Mouse (Mus musculus): ENCODE results near the gene Nol4l.
"Not testable (repeated sequence)": the region's sequence is repeated elsewhere in the genome, so short reads cannot be mapped to it uniquely, and the experiment has no call there.

Gene Nol4l

GRCm38 (mm10) chr2:153422051-153422450 is 107.7 kb downstream of the Nol4l start:
- intact Hi-C loops (cut with DNase I): no loop called here

- intact Hi-C loops (cut with DNase I): no loop called here
Observed at GRCm38 (mm10) chr2:153421233-153421632, 108.5 kb downstream of the Nol4l start.

DNA sequence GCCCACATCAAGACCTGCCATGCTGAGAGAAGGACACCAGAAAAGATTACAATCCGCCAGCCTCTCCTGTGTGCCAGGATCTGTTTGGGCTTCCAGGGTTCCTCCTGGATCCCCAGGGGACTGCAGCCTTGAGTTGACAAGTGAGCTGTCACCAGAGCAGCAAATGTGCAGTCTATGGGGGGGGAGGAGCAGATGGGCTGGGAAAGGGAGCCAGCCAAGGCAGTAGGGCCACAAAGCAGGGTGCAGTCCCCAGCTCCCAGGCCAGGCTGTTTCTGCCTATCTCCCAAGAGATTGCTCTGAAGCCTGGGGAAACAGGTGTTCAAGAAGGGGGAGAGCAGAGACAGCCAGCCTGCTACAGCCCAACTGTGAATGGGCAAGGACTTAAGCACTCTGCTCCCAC is 111.4 kb downstream of the Nol4l start:
- intact Hi-C loops (cut with DNase I): loop anchor here (10.0 kb wide), 1 partner anchor 254 kb away; the partner anchor contains the start of gene Tm9sf4

GRCm38 (mm10) chr2:153417841-153418240 is 111.9 kb downstream of the Nol4l start:
- intact Hi-C loops (cut with DNase I): loop anchor here (10.0 kb wide), 1 partner anchor 253 kb away; the partner anchor contains the start of gene Tm9sf4

GRCm38 (mm10) chr2:153414607-153415006 is 115.2 kb downstream of the Nol4l start:
- intact Hi-C loops (cut with DNase I): loop anchor here (10.0 kb wide), 1 partner anchor 250 kb away; the partner anchor contains the start of gene Tm9sf4

GRCm38 (mm10) chr2:153412563-153412962 is 117.2 kb downstream of the Nol4l start:
- intact Hi-C loops (cut with DNase I): loop anchor here (10.0 kb wide), 1 partner anchor 248 kb away; the partner anchor contains the start of gene Tm9sf4

DNA sequence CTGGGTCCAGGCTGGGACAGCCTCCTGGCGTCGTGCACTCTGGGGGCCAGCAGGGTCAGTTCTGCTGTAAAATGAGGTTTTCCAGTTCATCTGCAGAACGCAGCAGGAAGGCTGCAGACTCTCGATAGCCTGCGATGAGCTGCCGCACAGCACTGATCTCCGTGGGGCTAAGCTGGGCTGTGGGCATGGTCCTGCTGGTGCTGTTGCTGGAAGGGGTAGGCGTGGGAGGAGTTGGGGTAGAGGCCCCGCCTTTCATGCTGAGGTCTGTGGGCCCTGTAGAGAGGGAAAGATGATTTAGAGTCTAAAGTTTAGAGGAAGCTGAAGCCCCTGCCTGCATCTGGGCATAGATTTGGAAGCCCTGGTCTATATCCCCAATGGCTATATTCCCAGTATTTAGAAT is 118.2 kb downstream of the Nol4l start:
- intact Hi-C loops (cut with DNase I): loop anchor here (10.0 kb wide), 1 partner anchor 247 kb away; the partner anchor contains the start of gene Tm9sf4

DNA sequence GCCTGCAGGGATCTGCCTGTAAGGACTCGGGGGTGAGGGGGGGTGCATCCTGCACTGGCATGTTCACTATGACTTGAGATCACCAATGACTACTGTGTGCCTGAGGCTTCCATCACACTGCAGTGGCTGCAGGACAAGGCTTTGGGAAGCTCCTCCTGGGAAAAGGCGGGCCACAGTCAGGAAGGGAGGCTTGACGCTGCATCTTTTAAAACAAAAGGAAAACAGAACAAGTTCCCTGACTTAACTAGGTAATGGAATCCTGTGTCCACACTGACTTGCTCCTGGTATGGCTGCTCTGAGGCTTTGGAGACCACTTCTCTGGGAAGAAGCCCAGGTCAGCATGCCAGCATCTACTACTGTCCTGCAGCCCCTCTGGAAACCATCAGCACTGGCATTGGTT is 120.8 kb downstream of the Nol4l start:
- intact Hi-C loops (cut with DNase I): no loop called here

DNA sequence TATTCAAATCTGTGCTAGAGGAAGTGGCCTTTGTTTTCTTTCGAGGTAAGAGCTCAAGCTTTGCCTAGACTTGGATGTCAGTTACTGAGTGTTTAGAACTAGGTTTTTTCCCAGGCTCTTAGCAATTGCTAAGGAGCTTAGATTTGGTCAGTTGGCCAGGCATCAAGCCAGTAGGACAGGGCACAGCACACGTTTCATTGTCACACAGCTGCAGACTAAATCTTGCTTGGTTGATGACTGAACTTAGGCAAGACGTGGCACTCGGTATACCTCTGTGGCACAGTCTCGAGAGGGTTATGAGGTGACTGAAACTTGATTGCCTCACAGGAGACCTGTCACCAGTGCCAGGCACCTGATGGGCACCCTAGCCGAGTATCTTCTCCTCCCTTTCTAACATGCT is 122.9 kb downstream of the Nol4l start:
- intact Hi-C loops (cut with DNase I): no loop called here

GRCm38 (mm10) chr2:153404882-153405281 is 124.9 kb downstream of the Nol4l start:
- intact Hi-C loops (cut with DNase I): no loop called here

- intact Hi-C loops (cut with DNase I): no loop called here
Observed at GRCm38 (mm10) chr2:153404062-153404461, 125.7 kb downstream of the Nol4l start.

DNA sequence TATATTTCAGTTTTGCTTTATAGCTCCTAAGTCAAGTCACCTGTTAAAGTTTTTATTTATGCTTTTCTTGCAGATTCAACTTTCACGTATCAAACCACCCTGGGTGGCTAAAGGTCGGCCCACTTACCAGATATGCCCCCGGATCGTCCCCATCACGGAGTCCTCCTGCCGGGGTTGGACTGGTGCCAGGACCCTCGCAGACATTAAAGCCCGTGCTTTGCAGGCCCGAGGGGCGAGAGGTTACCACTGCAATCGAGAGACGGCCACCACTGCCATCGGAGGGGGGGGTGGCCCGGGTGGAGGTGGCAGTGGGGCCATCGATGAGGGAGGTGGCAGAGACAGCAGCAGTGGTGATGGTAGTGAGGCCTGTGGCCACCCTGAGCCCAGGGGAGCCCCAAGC is 130.6 kb downstream of the Nol4l start:
- intact Hi-C loops (cut with DNase I): no loop called here

DNA sequence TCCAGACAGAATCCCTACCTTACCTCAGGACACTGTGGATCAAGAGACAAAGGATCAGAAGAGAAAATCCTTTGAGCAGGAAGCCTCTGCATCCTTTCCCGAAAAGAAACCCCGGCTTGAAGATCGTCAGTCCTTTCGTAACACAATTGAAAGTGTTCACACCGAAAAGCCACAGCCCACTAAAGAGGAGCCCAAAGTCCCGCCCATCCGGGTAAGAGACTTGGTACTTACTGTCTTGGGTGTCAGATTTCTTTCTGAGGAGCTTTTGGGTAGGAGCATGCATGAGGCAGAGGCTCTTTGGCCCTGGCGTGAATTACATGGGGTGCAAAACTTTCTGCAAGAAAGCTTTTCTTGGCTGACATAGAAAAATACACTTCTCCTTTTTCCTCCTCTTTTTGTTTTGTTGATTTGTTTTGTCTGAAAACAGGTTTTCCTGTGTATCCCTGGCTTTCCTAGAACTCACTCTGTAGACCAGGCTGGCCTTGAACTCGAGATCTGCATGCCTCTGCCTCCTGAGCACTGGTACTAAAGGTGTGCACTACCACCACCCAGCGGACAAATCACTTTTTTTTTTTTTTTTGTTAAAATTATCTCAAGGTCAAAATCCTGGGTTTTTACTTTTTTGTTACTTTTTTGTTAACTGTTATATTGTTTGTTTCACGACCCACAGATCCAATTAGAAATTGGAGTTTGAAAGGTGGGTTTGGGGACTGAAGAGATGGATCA is 131.8 kb downstream of the Nol4l start:
- intact Hi-C loops (cut with DNase I): no loop called here

- intact Hi-C loops (cut with DNase I): no loop called here
Observed at GRCm38 (mm10) chr2:153393045-153393444, 136.7 kb downstream of the Nol4l start.

GRCm38 (mm10) chr2:153389831-153390230 is 139.9 kb downstream of the Nol4l start:
- intact Hi-C loops (cut with DNase I): no loop called here

- intact Hi-C loops (cut with DNase I): no loop called here
Observed at GRCm38 (mm10) chr2:153380479-153380878, 149.3 kb downstream of the Nol4l start.

DNA sequence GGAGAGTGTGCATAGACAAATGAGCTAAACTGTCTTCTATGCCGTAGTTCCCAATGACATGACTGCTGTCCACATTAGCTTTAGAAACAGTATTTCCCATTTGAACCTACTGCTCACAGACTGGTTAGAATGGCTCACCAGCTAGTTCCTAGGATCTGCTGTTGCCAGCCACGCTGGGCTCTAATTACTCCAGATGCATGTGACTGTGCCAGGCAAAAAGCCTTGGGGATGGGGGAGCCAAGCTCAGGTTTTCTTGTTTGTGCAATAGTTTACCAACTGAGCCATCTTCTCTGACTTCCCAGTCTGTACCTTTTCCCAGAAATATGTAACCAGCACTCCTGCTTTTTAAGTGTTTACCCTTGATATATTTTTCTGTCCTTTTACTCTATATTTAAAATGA is 154.4 kb downstream of the Nol4l start:
- intact Hi-C loops (cut with DNase I): no loop called here

GRCm38 (mm10) chr2:153370871-153371270 is 158.9 kb downstream of the Nol4l start:
- intact Hi-C loops (cut with DNase I): no loop called here

GRCm38 (mm10) chr2:153364531-153364930 is 165.2 kb downstream of the Nol4l start:
- intact Hi-C loops (cut with DNase I): not testable (repeated sequence)

- intact Hi-C loops (cut with DNase I): no loop called here
Observed at GRCm38 (mm10) chr2:153361101-153361710, 168.6 kb downstream of the Nol4l start.

Measured in adrenal gland (tissue).